Mouse (Mus musculus): ENCODE results near the gene Plekhf1. TPM values are rescaled to one million over a fixed set of nuclear protein-coding genes. Genes with fewer than 3 reads are reported as not detected.

Plekhf1 gene
- polyA plus RNA-seq, 1 experiment from 2014 or later, result 2.0 TPM

DNA sequence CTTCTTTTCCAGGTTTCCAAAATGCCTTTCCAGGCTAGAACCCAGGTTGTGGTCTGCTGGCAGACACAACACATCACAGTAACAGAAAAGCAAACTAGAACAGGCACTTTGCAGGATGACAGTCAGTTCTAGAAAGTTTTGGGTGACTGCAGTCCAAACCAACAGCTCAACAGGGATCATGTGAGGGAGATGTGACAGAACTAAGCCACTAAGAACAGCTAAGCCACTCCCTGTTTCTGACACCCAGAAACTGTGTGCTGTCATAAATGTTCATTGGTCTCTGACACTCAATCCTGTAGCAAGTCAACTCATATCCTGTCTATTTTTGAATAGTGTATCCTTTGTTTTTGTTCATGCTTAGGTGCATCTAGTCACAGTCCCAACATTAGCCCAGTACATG is 9.3 kb upstream of the Plekhf1 start:
- DNase-seq (ENCODE audit: low spot score), result no peak
- no peak overlapping the region for H3K4me3 ChIP-seq (ENCODE audit: low read depth, low read length)
- no peaks in the 10 kb centered on the region for H3K27me3 ChIP-seq (ENCODE audit: control insufficient read depth, insufficient read depth, low read length)
- H3K4me1 ChIP-seq (replicated peaks; ENCODE audit: control insufficient read depth, insufficient read depth), result no peaks in the 10 kb centered on the region
- no peaks in the 10 kb centered on the region for H3K36me3 ChIP-seq (ENCODE audit: control insufficient read depth, insufficient read depth, low read length)
- no peak overlapping the region for H3K4me2 ChIP-seq (replicated peaks; ENCODE audit: low read depth)
- TF ChIP-seq EP300 (optimal IDR thresholded peaks at IDR 0.05) (no peak), CTCF (IDR thresholded peaks at IDR 0.05; ENCODE audit: low read depth) (no peak)
- H3K27ac ChIP-seq (replicated peaks), result no peak overlapping the region
- H3K9me3 ChIP-seq (ENCODE audit: control insufficient read depth, low read length), result no peaks in the 10 kb centered on the region
- no peak for ATAC-seq (ENCODE audit: low FRiP score, low TSS enrichment)
- no peak overlapping the region for H3K9ac ChIP-seq (ENCODE audit: low read length)

DNA sequence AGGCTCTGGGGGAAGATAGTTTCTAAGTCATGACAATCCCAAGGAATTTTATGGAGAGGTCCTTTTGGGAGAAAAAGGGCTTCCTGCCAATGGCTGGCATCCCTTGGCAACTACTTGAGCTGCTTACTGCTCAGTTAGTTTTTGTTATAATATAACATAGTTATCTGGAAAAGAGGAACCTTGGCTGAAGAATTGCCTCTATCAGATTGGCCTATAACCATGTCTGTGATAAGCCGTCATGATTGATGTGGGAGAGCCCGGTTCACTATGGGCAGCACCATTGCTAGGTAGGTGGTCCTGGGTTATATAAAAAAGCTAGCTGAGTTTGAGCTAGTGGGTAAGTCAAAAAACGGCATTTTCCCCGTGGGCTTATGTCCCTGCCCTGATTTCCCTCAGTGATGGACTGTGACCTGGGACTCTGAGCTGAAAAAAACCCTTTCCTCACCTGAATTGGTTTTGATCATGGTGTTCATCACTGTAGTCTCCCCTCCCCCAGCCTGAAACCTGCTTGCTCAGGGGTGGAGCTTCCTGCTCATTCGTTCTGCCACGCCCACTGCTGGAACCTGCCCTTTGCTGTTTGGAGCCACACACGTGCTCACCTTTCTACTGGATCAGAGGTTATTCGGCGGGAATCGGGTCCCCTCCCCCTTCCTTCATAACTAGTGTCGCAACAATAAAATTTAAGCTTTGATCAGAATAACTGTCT is 8.7 kb upstream of the Plekhf1 start:
- Histone ChIP-seq H3K4me3 (ENCODE audit: low read depth, low read length) (no peak overlapping the region), H3K9ac (ENCODE audit: low read length) (no peak overlapping the region), H3K27me3 (ENCODE audit: control insufficient read depth, insufficient read depth, low read length) (no peaks in the 10 kb centered on the region), H3K27ac (replicated peaks) (no peak overlapping the region), H3K4me1 (replicated peaks; ENCODE audit: control insufficient read depth, insufficient read depth) (no peaks in the 10 kb centered on the region), H3K36me3 (ENCODE audit: control insufficient read depth, insufficient read depth, low read length) (no peaks in the 10 kb centered on the region), H3K9me3 (ENCODE audit: control insufficient read depth, low read length) (no peaks in the 10 kb centered on the region), H3K4me2 (replicated peaks; ENCODE audit: low read depth) (no peak overlapping the region)
- 34% methylated on average over 10 of the region's 11 CpGs for whole genome bisulfite sequencing
- ATAC-seq (ENCODE audit: low FRiP score, low TSS enrichment) (no peak), DNase-seq (ENCODE audit: low spot score) (no peak)
- TF ChIP-seq CTCF (IDR thresholded peaks at IDR 0.05; ENCODE audit: low read depth) (no peak), EP300 (optimal IDR thresholded peaks at IDR 0.05) (no peak)

DNA sequence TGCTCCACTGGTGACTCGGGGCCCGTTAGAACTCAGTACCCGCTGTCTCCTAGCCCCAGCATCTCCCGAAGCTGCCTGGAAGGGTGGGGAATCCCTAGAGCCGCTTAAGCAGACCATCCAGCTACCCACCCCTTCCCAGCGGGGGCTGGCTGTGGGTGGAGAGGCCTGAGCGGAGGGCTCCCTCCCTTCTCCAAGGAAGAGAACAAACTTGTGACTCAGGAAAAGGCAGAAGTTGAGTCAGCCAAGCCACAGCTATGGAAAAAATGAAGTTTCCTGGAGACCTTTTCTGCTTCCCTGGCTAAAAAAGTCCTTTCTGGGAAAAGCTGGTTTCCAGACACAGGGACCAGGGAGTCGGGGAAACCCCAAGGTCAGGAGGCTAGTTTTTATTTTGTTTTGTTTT is 2.5 kb upstream of the Plekhf1 start:
- H3K4me3 ChIP-seq (ENCODE audit: low read depth, low read length), result no peak overlapping the region
- no peak overlapping the region for H3K4me2 ChIP-seq (replicated peaks; ENCODE audit: low read depth)
- ATAC-seq (ENCODE audit: low FRiP score, low TSS enrichment) (no peak), DNase-seq (ENCODE audit: low spot score) (no peak)
- 11% methylated on average over 8 of the region's 8 CpGs for WGBS
- no peaks in the 10 kb centered on the region for H3K36me3 ChIP-seq (ENCODE audit: control insufficient read depth, insufficient read depth, low read length)
- H3K27ac ChIP-seq (replicated peaks), result 0 out of 2 replicates have a peak overlapping the region, but pooled peaks have one; percentile 24
- TF ChIP-seq EP300 (optimal IDR thresholded peaks at IDR 0.05) (no peak), CTCF (IDR thresholded peaks at IDR 0.05; ENCODE audit: low read depth) (no peak)
- H3K4me1 ChIP-seq (replicated peaks; ENCODE audit: control insufficient read depth, insufficient read depth), result peaks cover 4% of the 10 kb centered on the region; the same call in 1 of the 2 replicates
- no peak overlapping the region for H3K9ac ChIP-seq (ENCODE audit: low read length)
- H3K27me3 ChIP-seq (ENCODE audit: control insufficient read depth, insufficient read depth, low read length), result no peaks in the 10 kb centered on the region
- H3K9me3 ChIP-seq (ENCODE audit: control insufficient read depth, low read length), result no peaks in the 10 kb centered on the region

DNA sequence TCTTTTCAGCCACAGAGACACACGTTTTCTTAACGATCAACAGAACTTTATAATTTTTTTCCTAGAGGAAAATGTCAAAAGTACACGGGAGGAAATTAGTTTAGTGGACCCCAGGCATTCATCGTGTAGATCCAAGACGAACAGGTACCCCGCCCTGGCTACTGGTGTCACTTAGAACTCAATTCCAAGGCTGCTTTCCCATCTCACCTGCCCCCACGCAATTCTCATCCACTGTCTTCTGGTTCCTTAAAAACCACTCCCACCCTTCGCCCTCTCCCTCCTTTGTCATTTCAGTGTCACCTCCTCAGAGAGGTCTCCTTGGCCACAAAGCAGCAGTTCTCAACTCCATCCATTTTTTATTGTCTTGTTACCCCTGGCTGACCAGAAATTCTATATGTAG is 513 bp upstream of the Plekhf1 start:
- 26% methylated on average over 8 of the region's 8 CpGs for WGBS
- Histone ChIP-seq H3K27ac (replicated peaks) (no peak overlapping the region), H3K4me3 (ENCODE audit: low read depth, low read length) (peak overlapping the region; percentile 65), H3K9ac (ENCODE audit: low read length) (peak overlapping the region; percentile 45; the same call in 1 of the 2 replicates), H3K4me1 (replicated peaks; ENCODE audit: control insufficient read depth, insufficient read depth) (peaks cover 4% of the 10 kb centered on the region; the same call in 1 of the 2 replicates), H3K27me3 (ENCODE audit: control insufficient read depth, insufficient read depth, low read length) (no peaks in the 10 kb centered on the region), H3K4me2 (replicated peaks; ENCODE audit: low read depth) (peak overlapping the region; percentile 81), H3K9me3 (ENCODE audit: control insufficient read depth, low read length) (no peaks in the 10 kb centered on the region), H3K36me3 (ENCODE audit: control insufficient read depth, insufficient read depth, low read length) (no peaks in the 10 kb centered on the region)
- TF ChIP-seq CTCF (IDR thresholded peaks at IDR 0.05; ENCODE audit: low read depth) (no peak), EP300 (optimal IDR thresholded peaks at IDR 0.05) (no peak)
- DNase-seq (ENCODE audit: low spot score) (no peak), ATAC-seq (ENCODE audit: low FRiP score, low TSS enrichment) (no peak)

DNA sequence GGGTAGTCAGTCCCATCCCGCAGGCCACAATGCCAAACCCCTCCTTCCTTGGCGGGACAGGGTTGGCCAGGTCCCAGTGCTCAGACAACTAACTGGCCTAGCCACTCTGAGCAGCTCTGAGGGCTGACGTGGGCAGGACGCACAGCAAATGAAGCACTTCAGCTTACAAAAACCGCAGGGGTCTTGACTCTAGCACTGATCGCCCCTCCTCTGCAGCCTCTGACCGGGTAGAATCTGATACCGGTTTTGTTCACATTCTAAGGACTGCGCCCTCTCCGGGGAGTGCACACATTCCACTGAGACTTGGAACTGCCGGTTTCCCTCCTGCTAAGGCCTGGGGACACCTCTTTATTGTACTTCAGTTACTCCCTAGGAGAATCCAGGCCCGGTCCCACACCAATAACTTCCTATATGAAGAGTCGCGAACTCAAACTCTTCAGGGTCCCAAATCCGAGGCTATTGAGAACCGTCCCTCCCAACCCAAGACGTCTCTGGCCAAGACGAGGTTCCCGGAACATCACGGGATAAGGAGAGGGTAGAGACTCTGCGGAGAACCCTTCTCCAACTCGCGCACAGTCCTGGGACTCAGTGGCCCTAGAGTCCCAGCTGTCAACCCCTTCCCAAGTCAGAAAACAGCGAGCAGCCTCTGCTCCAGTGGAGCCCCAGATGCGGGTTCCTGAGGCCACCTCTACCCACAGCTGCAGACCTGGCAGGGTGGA is 476 bp downstream of the Plekhf1 start:
- Histone ChIP-seq H3K4me1 (replicated peaks; ENCODE audit: control insufficient read depth, insufficient read depth) (peaks cover 4% of the 10 kb centered on the region; the same call in 1 of the 2 replicates), H3K4me2 (replicated peaks; ENCODE audit: low read depth) (peak overlapping the region; percentile 81), H3K36me3 (ENCODE audit: control insufficient read depth, insufficient read depth, low read length) (no peaks in the 10 kb centered on the region), H3K27me3 (ENCODE audit: control insufficient read depth, insufficient read depth, low read length) (no peaks in the 10 kb centered on the region), H3K4me3 (ENCODE audit: low read depth, low read length) (peak overlapping the region; percentile 65), H3K9ac (ENCODE audit: low read length) (peak overlapping the region; percentile 72), H3K9me3 (ENCODE audit: control insufficient read depth, low read length) (no peaks in the 10 kb centered on the region), H3K27ac (replicated peaks) (peak overlapping the region; percentile 69)
- peak; percentile 46 for TF ChIP-seq CTCF (IDR thresholded peaks at IDR 0.05; ENCODE audit: low read depth)
- no peak for TF ChIP-seq EP300 (optimal IDR thresholded peaks at IDR 0.05)
- under 1% methylated on average over 25 of the region's 25 CpGs for WGBS
- ATAC-seq (ENCODE audit: low FRiP score, low TSS enrichment), result peak; percentile 68
- peak; percentile 63 for DNase-seq (ENCODE audit: low spot score)

DNA sequence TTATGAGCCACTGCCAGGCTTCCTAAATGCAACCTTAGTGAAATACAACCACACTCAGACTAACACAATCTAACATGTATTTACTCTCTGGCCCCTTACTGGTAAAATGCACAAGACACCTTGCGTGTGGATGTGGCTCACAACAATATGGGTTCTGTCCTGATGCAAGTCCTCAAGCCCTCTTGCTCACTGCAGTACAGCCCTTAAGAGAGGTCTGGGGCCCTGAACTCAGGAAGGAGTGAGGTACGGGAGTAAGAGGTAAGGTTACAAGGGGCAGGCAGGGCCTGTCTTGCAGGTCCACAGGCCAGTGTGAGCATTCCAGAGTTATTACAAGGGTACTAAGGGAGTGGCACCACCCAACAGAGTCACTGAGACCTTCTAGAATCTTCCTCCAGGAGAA is 1.6 kb downstream of the Plekhf1 start:
- Histone ChIP-seq H3K27me3 (ENCODE audit: control insufficient read depth, insufficient read depth, low read length) (no peaks in the 10 kb centered on the region), H3K9me3 (ENCODE audit: control insufficient read depth, low read length) (no peaks in the 10 kb centered on the region), H3K4me2 (replicated peaks; ENCODE audit: low read depth) (0 out of 2 replicates have a peak overlapping the region, but pooled peaks have one; percentile 81), H3K9ac (ENCODE audit: low read length) (no peak overlapping the region), H3K27ac (replicated peaks) (no peak overlapping the region), H3K4me1 (replicated peaks; ENCODE audit: control insufficient read depth, insufficient read depth) (peaks cover 4% of the 10 kb centered on the region; the same call in 1 of the 2 replicates), H3K4me3 (ENCODE audit: low read depth, low read length) (no peak overlapping the region), H3K36me3 (ENCODE audit: control insufficient read depth, insufficient read depth, low read length) (no peaks in the 10 kb centered on the region)
- TF ChIP-seq CTCF (IDR thresholded peaks at IDR 0.05; ENCODE audit: low read depth) (no peak), EP300 (optimal IDR thresholded peaks at IDR 0.05) (no peak)
- DNase-seq (ENCODE audit: low spot score), result no peak
- 73% methylated on average over 2 of the region's 2 CpGs for WGBS
- no peak for ATAC-seq (ENCODE audit: low FRiP score, low TSS enrichment)

Data from stomach, postnatal 0 days (tissue).